Mouse (Mus musculus) left cerebral cortex, postnatal 36 days (tissue): ENCODE measurements around the gene Rassf3. TPM values are rescaled to one million over a fixed set of nuclear protein-coding genes. Genes with fewer than 3 reads are reported as not detected.

Experiments used
- DNase-seq, 2 experiments: peaks; one replicate each; pipeline ENCODE4 v3.0.0; 2021 to 2022; ENCODE audit warnings: low spot score in 2 of 2, mixed read lengths in 1 of 2
- intact Hi-C: fragments of 180-260 bp; cut with DNase I; formaldehyde crosslinking; loops from one replicate; pipeline ENCODE4 v1.15.1; 2025
- total RNA-seq, 2 experiments: library from RNA; stranded (reverse); gene quantifications; 2 replicates each; pipeline ENCODE4 v1.2.3; 2021

Gene Rassf3
- total RNA-seq, 2 experiments from 2014 or later = 30.8 to 47.3 TPM

DNA sequence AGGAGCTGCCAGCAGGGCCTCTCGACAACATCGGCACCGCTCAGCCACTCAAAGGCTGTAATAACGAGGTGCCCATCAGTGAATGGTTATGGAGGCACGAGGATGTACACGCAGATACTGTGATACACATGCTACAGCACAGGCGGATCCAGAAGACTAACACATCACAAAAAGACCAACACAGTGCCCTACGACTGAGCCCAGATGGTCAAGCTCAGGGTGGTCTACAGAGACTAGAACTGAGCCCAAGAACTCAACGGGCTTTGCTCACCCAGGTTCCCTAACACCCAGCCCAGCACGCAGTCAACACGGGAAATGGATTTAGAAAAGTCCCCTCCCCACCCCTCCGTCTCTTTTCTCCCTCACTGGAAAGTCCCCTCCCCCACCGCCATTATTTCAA is 9.1 kb downstream of the Rassf3 start:
- DNase-seq = no peak
- intact Hi-C loops = no loop called here

DNA sequence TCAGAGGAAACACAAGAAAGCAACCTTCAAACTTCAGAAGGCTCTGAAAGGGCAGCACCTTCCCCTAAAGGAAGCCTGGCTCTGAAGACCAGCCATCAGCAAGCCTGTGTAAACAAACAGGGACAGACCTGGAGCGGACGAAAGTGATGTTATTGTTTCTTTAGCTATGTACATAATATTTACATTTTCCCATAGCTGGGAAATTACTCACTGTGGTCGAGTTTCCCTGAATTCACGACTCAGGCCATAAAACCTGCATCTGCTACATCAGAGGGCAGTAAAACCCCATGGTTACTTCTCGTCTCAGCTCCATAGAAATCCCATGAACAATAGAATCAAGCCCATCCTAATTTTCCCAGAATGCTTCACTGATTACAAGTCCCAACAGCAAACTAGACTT is 11.1 kb downstream of the Rassf3 start:
- intact Hi-C loops = no loop called here
- no peak for DNase-seq

- DNase-seq = no peak
- intact Hi-C loops = no loop called here
Measured at GRCm38 (mm10) chr10:121462162-121462881, 13.8 kb downstream of the Rassf3 start.

- intact Hi-C loops = no loop called here
- DNase-seq = no peak
Measured at GRCm38 (mm10) chr10:121461404-121462161, 14.6 kb downstream of the Rassf3 start.

- intact Hi-C loops = no loop called here
- no peak for DNase-seq
Measured at GRCm38 (mm10) chr10:121459124-121459853, 16.9 kb downstream of the Rassf3 start.

- intact Hi-C loops = no loop called here
- DNase-seq = no peak
Measured at GRCm38 (mm10) chr10:121458408-121458807, 17.7 kb downstream of the Rassf3 start.

GRCm38 (mm10) chr10:121457381-121457780 is 18.8 kb downstream of the Rassf3 start:
- no peak for DNase-seq
- intact Hi-C loops = no loop called here

GRCm38 (mm10) chr10:121455517-121455916 is 20.6 kb downstream of the Rassf3 start:
- intact Hi-C loops = no loop called here

GRCm38 (mm10) chr10:121454708-121455475 is 21.3 kb downstream of the Rassf3 start:
- intact Hi-C loops = no loop called here
- no peak for DNase-seq

More at GRCm38 (mm10) chr10:121455517-121455916, 20.6 kb downstream of the Rassf3 start:
- no peak for DNase-seq

DNA sequence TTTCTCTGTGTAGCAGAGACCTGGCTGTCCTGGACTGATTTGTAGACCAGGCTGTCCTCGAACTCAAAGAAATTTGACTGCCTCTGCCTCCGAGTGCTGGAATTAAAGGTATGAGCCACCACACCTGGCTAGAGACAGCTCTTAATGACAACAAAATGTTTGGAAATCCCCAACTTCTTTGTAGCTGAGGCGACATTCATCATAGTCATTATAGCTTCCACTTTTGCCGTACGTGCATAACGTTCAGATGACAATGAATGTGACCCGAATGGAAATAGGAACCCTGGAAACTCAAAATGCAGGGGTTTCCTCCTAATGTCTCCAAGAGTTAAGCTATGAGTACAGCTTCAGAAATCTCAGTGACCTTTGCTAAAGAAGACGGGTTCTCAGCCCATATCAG is 22.1 kb downstream of the Rassf3 start:
- intact Hi-C loops = no loop called here

GRCm38 (mm10) chr10:121445808-121446207 is 30.3 kb downstream of the Rassf3 start:
- no peak for DNase-seq
- intact Hi-C loops = no loop called here

More for the DNA sequence above, 22.1 kb downstream of the Rassf3 start:
- DNase-seq = no peak

DNA sequence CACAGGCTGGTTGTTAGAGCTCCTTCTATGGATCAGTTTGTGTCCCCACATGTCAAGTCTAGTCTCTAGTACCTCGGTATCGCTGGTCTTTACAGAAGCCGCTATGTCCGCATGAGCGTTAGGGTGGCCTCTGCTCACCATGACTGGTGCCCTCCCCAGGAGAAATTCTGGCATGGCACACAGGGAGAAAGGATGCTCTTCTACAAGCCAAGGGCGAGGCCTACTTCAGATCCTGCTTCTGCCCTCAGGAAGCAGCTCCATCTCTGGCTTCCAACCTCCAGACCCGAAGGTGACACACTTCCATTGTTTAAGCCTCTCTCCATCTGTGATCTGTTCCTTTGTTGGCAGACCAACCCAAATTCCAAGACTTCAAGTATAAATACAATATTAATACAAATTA is 31.9 kb downstream of the Rassf3 start:
- intact Hi-C loops = no loop called here
- DNase-seq = no peak

DNA sequence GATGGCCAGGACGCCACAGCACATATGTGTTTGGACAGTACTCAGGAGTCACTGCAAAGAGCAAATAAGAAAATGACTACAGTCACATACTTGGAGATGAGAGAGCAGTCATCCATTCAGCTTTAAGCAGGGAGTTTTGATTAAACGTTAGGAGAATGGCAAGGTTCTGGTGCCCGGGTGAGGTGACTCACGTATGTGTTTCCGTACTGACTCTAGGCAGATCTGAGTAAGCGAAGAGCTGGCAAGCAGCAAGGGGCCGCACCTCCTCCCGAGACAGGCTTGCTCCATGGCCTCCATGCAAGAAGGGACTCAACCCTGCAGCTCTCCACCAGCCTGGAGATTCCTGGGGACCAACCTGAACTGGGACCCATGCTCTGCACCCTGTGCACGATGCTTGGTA is 32.4 kb downstream of the Rassf3 start:
- intact Hi-C loops = no loop called here
- no peak for DNase-seq

GRCm38 (mm10) chr10:121439310-121439731 is 36.8 kb downstream of the Rassf3 start:
- intact Hi-C loops = no loop called here

DNA sequence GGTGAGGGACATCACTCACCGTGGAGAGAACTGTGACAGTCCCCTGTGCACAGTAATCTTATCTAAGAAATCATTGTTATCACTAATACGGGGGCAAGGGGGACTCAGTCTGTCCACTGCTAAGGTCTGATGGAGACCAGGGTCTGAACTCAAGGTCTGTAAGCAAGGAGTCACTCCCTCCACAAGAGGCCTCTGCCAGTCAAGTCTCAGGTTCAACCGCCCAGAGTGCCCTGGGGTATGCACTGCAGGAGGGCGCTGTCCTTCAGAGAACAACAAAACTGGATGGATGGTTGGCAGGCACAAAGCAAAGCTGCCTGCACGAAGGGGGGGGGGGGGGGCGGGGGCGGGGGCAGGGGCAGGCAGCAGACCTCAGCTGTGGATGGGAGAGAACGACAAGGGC is 38.0 kb downstream of the Rassf3 start:
- DNase-seq = no peak
- intact Hi-C loops = no loop called here

More at GRCm38 (mm10) chr10:121439310-121439731, 36.8 kb downstream of the Rassf3 start:
- DNase-seq = no peak

GRCm38 (mm10) chr10:121436693-121437092 is 39.5 kb downstream of the Rassf3 start:
- no peak for DNase-seq
- intact Hi-C loops = no loop called here

DNA sequence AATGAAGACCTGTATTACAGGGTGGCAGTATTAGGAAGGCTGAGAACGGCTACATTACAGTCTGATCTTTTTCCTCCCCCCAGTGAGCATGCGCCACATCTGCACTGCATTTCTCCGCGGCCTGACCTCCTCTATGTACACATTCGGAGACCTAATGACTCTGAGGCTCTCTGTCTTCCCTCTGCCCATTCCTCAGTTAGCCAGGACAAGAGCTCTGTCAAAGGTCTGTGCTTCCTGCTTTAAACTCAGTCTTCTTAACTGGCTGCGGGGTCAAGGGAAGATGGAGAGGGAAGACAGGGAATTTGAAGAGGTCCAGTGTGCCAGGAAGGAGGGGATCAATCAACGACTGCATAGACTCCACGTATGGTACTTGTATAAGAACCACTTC is 39.9 kb downstream of the Rassf3 start:
- DNase-seq = no peak

DNA sequence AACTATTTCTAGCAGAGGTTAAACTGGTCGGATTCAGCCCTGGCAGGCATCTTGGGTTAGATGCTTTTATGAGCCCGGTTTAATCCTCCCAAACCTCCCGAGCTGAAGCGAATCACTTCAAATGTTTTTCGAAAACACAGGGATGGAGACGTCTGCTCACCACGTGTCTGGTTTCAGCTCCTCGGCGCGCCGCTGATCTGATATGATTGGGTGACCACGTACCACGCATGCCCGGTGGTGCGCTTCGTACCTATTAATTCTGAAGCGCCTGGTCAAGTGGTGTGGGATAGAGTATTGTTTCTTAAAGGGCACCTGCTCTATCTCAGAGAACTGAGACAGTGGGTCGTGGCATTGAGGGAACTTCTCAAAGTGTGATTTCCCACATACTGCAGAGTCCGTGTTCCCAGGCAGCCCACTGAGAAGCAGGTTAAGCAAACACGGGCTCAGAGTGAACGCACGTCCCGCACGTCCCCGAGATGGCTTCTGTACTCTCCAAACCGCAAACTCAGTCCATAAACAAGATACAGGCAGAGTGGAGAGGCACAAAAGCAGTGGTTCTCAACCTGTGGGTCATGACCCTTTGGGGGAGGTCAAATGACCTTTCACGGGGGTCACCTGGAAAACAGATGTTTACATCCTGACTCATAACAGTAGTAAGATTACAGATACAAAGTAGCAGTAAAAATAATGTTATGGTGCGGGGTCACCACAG is 40.4 kb downstream of the Rassf3 start:
- intact Hi-C loops = no loop called here
- no peak for DNase-seq

More for the DNA sequence above, 39.9 kb downstream of the Rassf3 start:
- intact Hi-C loops = no loop called here
